Mouse (Mus musculus) embryo, embryonic 11.5 days (tissue): Measurements from ENCODE around the gene Krt19.

ENCODE experiments used
- DNase-seq: peaks from one replicate; pipeline ENCODE4 v3.0.0-alpha.2; 2012; ENCODE audit warnings: low read depth, low spot score

Gene Krt19

DNA sequence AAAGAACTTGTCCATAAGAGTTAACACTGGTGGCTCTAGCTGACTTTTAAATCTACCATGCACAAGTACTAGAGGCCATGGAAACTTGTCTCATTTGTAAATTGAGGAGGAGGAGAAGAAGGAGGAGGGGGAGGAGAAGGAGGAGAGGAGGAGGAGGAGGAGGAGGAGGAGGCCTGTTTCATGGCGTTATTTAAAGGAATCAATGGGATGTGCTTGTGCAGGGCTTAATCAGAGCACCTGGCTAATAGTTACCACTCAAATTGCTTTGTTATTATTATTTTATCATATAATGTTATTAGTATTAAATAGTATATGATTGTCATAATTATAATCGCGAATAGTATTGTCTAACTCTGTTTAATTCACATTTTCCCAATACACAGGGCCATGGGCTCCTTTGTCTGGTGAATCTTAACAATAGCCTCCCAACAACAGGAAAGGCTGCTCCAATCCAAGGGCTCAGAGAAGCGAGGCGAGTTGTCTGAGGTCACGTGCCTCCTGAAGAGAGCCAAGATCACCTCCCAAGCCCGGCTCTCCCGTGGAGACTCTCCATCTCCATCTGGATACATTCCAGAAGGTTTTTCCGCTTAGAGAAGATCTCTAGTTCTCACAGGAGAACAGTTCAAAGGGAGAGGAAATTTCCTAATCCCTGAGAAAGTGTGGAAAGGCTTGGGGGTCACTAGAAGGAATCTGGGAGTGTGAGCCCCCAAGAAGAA is at the start of gene Krt19:
Krt19 (minus strand) TSS at position 51 of the 716 bp plus-strand sequence.
- no peak for DNase-seq

DNA sequence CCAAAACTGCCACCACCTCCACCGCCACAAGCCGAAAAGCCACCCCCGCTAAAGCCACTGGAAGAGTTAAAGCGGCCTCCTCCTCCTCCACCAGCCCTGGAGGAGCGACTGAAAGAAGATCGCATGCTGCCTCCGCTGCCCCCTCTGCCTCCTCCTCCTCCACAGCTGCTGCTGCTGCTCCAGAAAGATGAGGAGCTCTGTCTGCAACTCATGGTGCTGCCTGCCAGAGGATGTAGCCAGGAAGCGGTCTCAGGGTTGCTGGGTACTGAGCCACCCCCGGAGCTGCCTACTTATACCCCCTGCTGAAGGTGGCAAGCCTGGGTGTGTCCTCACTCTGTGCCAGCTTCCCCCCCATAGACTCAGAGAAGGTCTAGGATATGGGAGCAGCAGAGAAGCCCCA is 44.5 kb upstream of the Krt19 start, which contains the start of gene Krt9:
Krt9 (minus strand) TSS at position 255 of the 400 bp plus-strand sequence.
- DNase-seq: no peak

DNA sequence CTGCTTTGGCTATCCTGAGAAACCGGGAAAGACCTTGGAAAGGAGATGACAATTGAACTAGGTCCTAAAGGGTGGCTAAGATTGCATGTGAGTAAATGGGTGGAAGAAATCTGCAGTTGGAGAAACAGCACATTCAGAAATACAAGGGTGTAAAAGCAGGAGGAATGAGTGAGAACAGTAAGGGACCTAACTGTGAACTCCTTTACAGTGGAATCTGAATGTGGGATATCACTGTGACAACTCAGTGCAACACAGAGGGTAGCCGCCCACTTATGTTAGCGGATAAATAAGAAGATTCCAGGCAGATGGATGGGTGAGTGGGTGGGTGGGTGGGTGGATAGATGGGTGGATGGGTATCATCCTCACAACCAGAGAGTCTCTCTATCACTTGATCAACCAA is 43.4 kb upstream of the Krt19 start:
- no peak for DNase-seq

DNA sequence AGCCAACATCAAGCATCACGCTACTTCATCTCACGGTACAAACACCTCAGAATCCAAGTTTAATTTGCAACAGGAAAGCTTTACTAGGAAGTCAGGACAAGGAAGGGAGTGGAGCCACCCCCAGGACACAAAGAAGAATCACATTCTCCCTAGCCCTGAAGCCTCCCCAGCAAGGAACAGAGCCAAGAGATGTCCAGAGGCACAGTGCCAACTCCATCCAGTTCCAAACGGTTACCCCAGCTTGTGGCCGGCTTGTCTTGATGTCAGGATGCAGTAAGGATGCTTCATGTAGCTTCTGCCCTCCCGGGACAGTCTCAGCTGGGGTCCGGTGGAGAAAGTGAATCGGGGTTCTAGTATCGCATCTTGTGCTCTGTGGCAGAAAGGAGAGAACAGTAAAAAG is 38.3 kb upstream of the Krt19 start:
- DNase-seq: no peak

DNA sequence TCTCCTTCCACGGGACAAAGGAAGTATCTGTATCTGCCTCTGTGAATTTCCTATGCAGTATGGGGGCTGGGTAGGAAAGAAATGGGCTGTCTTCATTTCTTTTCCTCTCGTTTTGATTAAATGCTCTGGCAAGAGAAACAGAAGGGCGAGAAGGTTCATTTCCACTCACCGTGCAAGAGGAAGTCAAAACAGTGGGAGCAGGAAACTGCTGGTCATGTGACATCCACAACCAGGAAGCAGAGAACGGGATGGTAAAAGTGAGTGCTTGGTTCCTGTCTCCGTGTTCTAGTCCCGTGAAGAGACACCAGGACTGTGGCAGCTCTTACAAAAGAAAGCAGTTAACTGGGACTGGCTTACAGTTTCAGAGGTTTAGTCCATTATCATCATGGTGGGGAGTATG is 33.3 kb upstream of the Krt19 start:
- DNase-seq: no peak

DNA sequence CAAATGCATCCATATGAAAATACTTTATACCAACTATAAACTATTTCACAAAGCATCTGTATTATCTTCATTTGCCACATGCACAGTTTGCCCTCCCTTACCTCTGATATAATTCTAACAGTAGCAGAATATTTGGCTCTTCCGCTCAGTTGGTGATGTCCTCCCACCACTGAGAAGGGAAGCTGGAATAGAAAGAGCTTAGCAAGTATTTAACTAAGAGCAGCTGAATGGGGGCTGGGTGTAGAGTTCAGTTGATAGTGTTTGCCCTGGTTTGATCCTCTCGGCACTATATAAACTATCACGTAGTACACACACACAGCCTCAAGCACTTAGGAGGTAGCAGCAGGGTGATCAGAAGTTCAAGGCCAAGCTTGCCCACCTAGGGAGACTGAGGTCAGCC is 30.8 kb upstream of the Krt19 start:
- DNase-seq: no peak

DNA sequence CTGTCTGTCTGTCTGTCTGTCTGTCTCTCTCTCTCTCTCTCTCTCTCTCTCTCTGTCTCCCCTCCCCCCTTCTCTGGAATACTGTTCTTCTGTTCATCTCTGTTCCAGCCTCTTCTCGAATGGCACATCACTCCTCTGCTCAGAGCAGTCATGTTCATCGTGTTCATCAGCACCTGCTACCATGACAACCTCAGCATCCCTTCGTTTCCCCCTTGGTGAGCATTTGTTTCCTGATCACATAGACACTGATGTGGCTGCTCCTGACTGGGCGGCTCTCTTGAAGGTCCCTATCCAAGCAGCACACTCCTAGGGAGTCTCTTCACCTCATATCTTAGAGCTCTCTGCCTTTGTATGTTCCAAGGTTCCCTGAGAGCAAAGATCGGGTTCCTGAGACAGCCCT is 29.8 kb upstream of the Krt19 start:
- no peak for DNase-seq

DNA sequence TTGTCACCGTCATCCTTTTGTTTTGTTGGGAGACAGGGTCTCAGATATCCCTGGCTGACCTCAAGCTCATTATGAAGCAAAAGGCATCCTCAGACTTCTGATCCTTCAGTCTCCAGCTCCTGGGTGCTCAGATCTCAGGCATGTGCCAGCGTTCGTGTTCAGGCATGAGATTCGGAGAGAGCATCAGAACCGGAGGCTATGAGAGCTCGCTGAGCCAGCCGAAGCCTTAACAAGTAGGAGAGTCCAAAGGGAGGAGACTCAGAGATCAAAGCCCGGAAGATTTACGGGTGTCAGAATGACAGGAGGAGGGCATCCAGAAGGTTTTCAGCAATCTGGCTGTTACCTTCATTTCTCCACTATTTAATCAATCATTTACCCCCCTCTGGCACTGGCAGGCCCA is 28.3 kb upstream of the Krt19 start:
- DNase-seq: no peak

DNA sequence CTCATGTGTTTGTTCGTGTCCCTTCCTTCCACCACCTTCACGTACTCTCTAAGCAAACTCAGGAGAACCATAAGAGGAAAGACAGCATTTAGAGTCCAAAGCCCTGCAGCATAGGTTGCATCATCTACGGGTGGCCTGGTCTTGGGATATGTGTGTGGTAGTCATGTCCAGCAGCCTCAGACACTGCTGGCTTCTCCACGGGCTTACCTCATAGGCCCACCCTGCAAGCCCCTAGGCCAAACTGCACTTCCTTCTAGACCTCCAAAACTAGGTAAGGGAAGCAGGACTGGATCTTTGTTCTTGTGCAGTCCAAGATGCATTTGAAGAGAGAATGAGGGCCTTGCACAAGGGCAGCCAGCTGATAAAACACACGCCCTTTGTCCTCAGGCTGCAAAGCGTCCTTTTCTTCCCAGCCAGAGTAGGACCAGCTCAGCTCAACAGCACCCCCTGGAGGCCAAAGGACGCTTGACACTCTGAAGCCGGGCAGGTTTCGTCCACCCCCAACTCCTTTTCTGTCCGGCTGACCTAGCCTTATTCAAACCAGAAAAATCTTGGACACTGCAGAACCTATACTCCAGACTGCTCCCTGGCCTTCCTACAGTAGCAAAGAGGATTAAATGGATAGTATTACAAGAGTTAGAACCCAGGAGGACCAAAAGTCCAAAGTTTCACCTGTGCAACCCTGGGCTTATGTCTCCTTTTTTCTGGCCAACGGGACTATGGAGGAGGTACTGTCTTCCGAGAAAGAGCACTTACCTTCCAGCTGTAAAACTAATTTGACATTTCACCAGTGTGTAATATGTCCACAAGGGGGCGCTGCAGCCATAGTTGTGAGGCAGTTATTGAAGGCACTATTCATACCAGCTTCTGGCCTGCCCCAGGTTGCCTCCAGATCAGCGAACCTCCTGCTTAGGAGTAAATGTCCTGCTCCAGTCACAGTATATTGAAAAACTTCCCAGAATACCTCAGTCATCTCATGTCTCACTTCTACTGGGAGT is 20.6 kb upstream of the Krt19 start:
- DNase-seq: peak; percentile 66

DNA sequence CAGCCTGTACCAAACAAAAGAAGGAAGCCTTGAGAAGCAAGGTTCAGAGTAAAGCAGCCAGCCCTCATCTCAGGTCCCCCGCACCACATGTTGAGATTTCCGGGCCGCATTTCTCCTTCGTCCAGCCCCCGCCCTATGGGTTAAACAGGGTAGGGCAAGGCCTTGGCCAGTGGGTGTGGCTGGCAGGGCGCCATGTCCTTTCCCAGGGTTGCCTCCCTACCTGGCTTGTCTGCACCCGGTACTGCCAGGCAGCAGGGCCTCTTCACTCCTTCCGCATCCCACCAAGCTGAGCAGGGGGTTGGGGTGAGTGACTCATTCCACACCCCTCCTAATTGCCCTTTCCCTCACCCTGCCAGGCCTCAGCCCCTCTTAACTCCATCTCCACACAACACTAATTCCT is 19.6 kb upstream of the Krt19 start:
- DNase-seq: no peak

DNA sequence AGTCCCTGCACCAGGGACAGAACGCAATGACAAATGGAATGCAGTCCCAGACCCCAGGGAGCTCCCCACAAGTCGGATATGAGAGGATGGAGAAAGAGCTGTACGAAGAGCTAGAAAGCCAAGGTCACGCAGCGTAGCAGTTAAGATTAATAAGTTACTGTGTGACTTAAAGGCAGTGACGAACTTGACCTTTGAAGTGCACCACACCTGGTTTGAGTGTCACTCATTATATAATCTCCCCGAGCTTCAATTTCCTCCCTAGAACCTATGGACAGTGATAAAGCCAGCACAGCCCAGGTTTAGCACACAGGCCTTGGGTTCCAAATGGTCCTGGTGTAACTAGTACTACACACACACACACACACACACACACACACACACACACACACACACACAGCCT is 15.9 kb upstream of the Krt19 start:
- DNase-seq: no peak

DNA sequence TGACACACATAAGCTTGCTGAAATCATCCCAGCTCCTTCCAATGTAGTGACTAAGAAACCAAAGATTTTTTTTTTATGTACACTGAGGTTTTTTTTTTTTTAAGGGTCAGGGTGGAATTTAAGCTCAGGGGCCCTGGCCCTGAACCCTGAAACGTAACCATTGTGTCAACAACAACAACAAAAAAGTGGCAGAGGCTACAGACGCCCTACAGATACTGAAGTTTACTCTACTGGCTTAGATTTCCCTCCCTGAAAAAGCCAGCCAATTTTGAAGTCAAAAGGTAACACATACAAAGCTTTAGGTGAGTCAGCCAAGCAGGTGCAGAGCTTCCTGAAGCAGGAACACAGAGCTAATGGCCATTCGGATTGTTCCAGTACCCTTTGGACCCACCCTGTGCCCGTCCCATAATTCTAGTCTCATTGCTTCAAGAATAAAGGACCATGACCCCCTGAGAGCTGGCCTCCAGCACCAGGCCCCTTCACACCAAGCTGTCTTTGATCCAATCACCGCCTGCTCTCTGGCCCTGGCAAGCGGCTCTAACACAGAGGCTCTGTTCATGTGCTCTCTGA is 9.5 kb upstream of the Krt19 start:
- DNase-seq: no peak

DNA sequence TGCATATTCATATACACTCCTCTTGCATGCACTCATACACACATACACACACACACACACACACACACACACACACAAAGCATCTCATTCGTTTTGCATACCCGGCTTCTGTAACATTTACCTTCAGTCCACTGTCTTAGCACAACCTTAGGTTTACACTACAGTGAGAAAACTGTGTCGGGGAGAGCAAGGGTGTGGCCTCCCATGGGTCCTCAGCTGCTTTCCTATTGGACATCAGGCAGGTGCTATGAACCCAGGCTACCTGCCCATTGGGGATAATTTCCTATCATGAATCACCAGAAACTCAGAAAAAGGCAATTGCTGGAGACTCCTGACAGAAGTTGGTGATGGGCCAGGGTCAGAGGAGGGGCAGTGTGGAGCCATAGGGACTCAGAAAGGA is 8.9 kb upstream of the Krt19 start:
- DNase-seq: no peak

DNA sequence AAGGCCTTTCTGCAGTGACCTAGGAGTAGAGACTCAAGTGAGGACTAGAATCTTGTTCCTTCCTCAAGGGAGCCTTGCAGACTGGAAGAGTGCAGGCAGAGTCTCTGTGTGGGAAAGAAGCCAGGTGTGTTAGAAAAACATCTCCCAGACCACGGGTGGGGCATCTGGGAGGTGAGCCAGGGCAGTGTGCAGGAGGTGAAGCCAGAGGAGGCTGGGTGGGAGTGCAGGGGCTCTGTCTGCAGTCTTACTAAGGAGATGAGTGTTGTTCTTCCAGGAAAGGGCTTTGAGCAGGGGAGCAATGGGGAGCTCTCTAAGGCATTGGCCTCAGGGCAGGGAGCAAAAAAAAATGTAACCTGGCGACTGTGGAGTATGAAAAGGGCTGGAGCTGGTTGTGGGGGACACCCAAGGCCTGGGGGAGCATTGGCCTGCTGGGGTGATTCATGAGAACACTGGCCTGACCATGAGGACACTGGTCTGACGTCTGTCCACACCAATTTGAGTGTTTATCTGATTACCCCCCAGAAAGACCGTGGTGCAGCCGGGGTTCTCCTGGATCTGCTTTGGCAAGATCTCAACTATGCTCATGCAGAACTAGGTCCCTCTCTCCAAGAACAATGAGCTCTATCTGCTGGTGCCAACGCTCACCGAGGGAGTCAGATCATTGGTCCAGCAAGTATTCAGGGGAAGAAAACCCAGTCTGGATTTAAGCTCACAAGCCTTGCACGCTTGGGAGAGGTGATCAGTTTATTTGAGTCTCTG is 7.2 kb upstream of the Krt19 start:
- DNase-seq: no peak

DNA sequence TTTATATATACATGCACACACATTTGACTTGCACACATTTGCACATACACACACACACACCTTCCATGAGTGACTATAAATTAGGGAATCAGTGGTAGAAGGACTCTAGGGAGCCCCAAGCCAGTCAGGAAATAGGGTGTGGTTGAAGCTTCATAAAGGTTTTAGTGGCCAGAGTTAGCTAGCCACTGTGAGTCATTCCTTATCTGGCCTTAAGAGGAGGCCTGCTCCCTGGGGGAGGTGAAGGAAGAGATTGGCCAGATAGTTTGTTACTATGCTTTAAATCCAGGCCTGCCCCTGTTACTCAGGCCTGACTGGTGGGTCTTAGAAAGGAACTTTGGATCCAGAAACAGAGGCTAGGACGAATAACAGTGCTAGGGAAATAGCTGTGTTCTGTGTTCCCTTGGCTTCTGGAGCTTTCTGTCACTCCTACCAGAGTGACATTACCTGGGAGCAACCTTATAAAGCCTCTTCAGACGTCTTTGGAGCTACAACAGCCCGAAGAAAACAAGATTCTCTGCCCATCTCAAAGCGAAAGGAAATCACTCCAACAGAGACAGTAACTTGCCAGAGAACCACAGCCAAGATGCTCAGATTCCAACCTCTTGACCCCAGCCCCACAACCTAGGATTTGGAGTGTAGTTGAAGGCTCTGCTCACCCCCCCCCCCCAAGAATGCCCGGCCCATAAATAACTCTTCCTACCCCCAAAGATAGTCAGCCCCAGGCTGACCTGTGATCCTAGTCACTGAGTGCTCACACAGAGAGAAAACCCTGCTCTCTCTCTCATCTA is 705 bp downstream of the Krt19 start:
- no peak for DNase-seq

DNA sequence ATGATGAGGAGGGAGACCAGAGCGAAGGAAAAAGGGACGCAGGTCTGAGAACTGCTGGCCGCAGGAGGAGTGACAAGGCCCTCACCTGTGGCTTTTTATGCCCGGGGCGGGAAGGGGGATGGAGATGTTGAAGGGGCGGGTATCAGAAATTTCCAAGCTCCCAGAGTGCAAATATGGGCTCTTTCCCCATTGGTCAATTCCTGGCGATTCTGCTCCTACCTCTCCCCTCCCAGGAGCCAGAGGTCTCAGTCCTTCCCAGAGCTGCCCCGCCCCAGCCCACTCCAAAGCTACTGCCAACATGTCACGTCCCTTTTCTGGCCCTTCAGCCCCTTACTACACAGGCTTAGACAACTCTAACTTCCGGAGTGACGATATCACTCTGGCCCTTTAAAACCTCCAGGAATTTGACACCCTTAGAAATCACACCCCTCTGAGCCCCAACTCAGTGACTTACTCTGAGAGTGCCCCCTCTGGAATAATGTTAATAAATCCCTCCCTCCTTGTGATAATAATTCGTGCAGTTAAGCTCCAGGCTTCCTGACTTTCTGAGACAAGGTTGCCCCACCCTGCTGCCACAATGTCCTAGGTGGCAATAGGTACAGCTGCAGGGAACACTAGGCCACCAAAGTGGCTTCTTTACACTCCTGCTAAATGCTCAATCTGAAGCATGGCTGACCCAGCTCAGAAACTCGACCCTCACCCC is 2.5 kb downstream of the Krt19 start:
- no peak for DNase-seq

DNA sequence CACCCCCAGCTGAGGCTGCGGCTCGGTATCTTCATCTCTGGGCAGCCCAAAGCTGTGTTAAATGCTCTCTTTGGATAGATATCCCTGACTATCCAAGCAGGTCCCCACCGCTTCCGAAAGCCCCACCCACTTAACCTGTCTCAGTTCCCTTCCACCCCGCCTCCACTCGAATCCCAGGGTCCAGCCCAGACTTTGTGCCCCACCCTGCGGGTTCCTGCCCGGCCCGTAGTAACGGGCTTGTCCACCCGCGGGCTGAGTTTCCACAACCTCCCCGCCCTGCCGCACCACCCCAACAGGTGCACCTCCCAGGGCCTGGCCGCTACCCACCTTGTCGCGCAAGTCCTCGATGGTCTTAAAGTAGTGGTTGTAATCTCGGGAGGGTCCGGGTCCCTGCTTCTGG is 3.4 kb downstream of the Krt19 start:
- no peak for DNase-seq

DNA sequence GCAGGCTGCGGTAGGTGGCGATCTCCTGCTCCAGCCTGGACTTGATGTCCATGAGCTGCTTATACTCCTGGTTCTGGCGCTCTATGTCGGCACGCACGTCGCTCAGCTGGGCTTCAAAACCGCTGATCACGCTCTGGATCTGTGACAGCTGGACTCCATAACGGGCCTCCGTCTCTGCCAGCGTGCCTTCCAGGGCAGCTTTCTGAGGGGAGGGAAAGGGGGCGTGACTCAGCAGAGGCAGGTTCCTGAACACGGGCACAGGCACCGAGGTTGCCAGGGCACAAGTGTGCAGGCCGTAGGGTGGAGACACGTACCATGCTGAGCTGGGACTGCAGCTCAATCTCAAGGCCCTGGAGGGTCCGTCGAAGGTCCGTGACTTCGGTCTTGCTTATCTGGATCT is 7.5 kb downstream of the Krt19 start:
- no peak for DNase-seq

DNA sequence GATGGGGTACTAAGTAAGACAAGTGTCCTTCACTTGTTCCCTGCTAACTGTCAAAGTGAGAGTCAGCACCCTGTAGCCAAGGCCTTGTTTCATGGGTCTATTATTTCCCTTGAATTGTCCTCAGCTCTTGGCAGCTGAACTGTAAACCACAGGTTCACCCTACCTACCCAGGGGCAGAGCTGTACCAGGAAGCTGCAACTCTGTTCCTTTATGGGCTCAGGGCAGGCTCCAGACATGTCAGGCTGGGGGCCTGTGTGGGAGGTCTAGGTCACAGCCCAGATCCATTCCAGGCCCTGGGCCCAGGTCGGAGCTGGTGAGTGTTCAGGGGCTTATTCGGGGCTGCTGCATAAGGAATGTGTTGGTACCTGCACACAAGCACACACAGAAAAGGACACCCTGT is 9.1 kb downstream of the Krt19 start:
- no peak for DNase-seq

DNA sequence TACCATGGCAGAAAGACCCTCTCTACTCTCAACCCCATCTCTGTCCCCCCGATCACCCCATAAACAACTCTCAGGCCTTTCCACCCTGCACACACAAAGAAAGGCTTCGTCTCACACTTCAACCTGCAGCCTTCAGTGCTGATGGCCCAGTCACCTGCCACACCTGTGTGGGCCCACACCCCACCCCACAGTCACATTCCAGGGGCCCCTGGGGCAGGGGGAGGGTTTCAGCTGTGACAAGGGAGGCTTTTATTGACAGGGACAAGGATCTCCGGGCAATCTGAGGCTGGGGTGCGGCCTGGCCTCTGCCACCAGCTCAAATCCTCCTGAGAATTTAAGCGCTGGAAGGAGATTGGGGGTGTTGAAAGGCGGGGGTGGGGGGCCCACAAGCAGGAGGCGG is 9.7 kb downstream of the Krt19 start:
- DNase-seq: no peak
